Mouse (Mus musculus) layer of hippocampus, postnatal 10 days (tissue): ENCODE measurements around the gene Utp3. TPM values are rescaled to one million over a fixed set of nuclear protein-coding genes. Genes with fewer than 3 reads are reported as not detected.
"Not testable (repeated sequence)": the region's sequence is repeated elsewhere in the genome, so short reads cannot be mapped to it uniquely, and the experiment has no call there.

Source experiments
- DNase-seq, 2 experiments: peaks; one replicate each; pipeline ENCODE4 v3.0.0; 2021; ENCODE audit warnings: low spot score in 2 of 2
- long read RNA-seq: library from polyadenylated mRNA; stranded (forward); transcript quantifications from one replicate; pipeline ENCODE4 v2.0.0, GENCODE M21; 2023
- total RNA-seq, 2 experiments: library from RNA; stranded (reverse); gene quantifications; 2 replicates each; pipeline ENCODE4 v1.2.3; 2021

The Utp3 gene
- total RNA-seq, result 10 to 100 TPM; 29.7 to 31.0 TPM
- long read RNA-seq, transcript Utp3-201 (1 exons, 1,629 nt), result major isoform, 47 of 47 reads
- long read RNA-seq, partial matches to known transcripts, result 0 of 47 reads
- long read RNA-seq, other reads (novel, unspliced or antisense), result 0 of 47 reads

DNA sequence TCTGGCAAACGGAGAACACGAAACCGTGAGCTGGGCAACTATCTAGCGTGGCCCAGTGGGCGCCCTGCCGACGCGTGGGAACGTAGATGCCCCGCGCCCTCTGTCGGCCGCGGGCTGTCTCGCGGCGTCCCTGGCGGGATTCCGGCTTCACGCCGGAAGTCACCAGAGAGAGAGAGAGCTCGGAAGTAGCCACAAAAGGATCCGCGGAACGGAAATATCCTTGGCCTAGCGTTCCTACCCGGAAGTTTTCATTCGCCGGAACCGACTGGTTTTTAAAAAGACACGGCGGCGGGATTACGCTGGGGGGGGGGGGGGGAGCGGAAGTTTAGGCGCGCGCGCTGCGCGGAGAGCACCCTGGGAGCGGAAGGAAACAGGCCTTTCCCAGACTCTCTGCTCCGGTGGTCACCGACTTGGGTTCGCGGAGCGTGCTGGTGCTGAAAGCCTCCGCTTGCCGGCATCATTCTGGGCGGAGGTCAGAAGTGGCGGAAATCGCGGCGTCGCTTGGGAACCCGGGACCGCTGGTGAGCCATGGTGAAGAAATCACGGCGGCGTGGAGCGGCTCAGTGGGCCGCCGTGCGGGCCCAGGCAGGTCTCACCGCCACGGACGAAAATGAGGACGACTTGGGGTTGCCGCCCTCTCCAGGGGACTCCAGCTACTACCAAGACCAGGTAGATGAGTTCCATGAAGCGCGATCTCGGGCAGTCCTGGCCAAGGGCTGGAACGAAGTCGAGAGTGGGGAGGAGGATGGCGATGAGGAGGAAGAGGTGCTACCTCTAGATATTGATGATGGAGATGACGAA is at the start of gene Utp3:
Gene Utp3 (plus strand): TSS at position 377 of the 801 bp plus-strand sequence.
- DNase-seq, result peak; percentile 96

DNA sequence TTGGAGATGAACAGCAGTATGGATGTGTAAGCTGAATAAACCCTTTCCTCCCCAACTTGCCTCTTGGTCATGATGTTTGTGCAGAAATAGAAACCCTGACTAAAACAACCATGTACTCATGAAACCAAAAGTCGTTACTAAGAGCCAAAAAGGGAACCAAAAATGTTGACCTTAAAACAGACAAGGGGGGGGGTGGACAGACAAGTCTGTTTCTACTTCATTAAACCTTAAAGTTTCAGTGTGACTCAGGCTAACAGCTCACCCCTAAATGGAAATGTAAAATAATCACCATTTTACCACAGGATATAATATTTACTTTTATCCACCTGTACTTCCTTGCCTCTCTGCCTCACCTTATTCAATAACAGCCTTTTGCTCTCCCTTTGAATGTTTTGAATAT is 45.7 kb upstream of the Utp3 start:
- no peak for DNase-seq

DNA sequence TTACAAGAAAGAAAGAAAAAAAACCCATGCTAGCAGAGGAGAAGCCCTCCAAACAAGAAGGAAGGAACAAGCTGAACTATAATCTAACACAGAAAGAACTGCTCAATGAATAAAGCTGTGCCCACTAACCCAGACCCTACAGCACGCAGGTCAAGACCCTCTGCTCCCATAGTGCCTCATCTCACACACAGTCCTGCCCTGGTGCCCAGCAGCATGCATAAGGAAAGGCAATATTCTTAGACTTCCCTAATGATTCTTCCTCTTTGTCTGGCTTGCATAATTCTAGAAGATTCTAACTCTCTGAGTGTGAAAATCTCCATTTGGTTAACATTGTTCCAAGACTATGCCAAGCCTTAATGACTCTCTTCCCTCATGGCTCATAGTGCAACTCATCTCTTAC is 45.3 kb upstream of the Utp3 start:
- no peak for DNase-seq

- peak; percentile 5 to 26 for DNase-seq
Observed at GRCm38 (mm10) chr5:88519232-88519631, 35.0 kb upstream of the Utp3 start.

- no peak for DNase-seq
Observed at GRCm38 (mm10) chr5:88527657-88528056, 26.6 kb upstream of the Utp3 start, which contains the start of gene Jchain. TSS of gene Jchain (minus strand) at chr5:88527891.

GRCm38 (mm10) chr5:88530908-88531307 is 23.4 kb upstream of the Utp3 start:
- DNase-seq, result no peak

GRCm38 (mm10) chr5:88534697-88535096 is 19.6 kb upstream of the Utp3 start:
- DNase-seq, result no peak

- no peak for DNase-seq
Observed at GRCm38 (mm10) chr5:88540845-88541244, 13.4 kb upstream of the Utp3 start.

- peak; percentile 39 to 57 for DNase-seq
Observed at GRCm38 (mm10) chr5:88542651-88543282, 11.5 kb upstream of the Utp3 start.

GRCm38 (mm10) chr5:88544411-88544810 is 9.9 kb upstream of the Utp3 start:
- not testable (repeated sequence) for DNase-seq

- DNase-seq, result no peak
Observed at GRCm38 (mm10) chr5:88545536-88545935, 8.7 kb upstream of the Utp3 start.

GRCm38 (mm10) chr5:88553271-88554085 is 784 bp upstream of the Utp3 start:
- no peak for DNase-seq

GRCm38 (mm10) chr5:88558991-88559390 is 4.7 kb downstream of the Utp3 start:
- DNase-seq, result no peak

DNA sequence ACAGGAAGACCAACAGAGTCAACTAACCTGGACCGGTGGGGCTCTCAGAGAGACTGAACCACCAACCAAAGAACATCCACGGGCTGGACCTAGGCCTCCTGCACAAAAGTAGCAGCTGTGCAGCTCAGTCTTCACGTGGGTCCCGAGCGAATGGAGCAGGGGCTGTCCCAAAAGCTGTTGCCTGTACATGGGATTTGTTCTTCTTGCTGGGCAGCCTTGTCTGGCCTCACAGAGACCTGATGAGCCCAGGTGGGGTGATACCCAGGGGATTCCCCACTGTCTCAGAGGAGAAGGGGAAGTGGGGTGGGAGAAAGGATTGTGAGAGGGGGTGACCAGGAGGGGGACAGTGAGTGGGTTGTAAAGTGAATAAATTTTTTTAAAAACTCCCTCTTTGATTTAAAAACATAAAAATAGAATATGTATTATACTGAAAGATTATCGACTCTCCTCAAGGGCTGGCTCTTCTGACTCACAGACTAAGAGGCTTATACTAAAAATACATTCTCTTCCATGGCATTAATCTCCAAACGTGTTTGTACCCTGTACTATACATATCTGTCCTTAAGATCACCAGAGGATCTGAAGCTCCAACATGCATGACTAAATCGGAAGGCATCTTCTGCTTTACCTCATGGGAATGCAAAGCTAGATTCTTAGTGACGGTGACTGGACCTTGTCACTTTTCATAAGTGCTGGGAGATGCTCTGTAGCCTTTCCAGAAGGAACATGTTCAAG is 7.0 kb downstream of the Utp3 start:
- DNase-seq, result no peak

GRCm38 (mm10) chr5:88562863-88563780 is 8.9 kb downstream of the Utp3 start:
- no peak for DNase-seq

DNA sequence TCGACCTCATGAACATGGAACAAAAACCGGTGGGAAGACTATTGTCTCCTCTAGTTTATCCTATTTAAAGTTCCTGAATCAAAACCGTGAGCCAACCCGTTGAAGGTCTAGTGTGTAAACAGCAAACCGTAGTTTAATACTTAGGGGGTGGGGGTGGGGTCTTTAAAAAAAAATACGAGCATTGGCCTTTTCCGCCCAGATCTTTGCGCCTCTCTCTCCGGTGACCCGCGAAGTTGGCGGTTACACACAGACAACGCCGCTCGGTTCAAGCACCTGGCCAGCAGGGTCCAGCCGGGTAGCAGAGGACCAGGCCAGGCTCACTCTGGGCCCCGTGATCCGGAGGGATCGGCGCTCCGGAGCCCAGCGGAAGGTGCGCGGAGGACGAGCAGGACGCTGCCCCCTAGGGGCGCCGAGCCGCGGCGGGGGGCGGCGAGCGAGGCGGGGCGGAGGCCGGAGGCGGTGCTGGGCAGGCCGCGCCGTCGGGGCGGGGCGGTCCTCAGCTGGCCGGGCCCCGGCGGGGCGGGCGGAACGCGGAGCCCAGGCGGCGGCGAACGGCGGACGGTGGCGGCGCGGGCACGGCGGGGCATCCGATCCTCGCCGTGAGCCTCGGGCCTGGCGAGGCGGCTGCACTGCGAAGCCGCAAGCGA is 10.4 kb downstream of the Utp3 start, which contains the start of gene Rufy3:
Gene Rufy3 (plus strand): TSS at position 540 of the 647 bp plus-strand sequence.
- peak; percentile 79 to 86 for DNase-seq

GRCm38 (mm10) chr5:88565148-88566033 is 11.1 kb downstream of the Utp3 start:
- peak; percentile 55 to 73 for DNase-seq
